Mouse (Mus musculus) liver, embryonic 16.5 days (tissue): Measurements from ENCODE around the gene Tnrc18. TPM values are rescaled to one million over a fixed set of nuclear protein-coding genes. Genes with fewer than 3 reads are reported as not detected.

ENCODE experiments used
- ATAC-seq: fragments of 200-750 bp; cut with Nextera tagmentation; 2 replicates; pipeline ENCODE4 v1.8.0; 2017; ENCODE audit warnings: low read depth, mild to moderate bottlenecking, moderate number of reproducible peaks, moderate library complexity
- H3K27ac ChIP-seq: fragments of 300-500 bp; sonication (generic); 2 replicates; pipeline ENCODE4 v1.5.1; 2014; ENCODE audit warnings: mild to moderate bottlenecking, low read length
- H3K27me3 ChIP-seq: fragments of 300-500 bp; sonication (generic); 2 replicates; pipeline ENCODE4 v1.6.1; 2014; ENCODE audit warnings: low read depth, low read length, mixed read lengths; ENCODE audit not compliant: control insufficient read depth, insufficient read depth
- H3K36me3 ChIP-seq: fragments of 300-500 bp; sonication (generic); 2 replicates; pipeline ENCODE4 v1.6.1; 2014; ENCODE audit warnings: mild to moderate bottlenecking; ENCODE audit not compliant: control insufficient read depth, insufficient read depth
- H3K4me1 ChIP-seq: fragments of 300-500 bp; sonication (generic); 2 replicates; pipeline ENCODE4 v1.6.1; 2014; ENCODE audit warnings: low read depth, low read length, mixed read lengths; ENCODE audit not compliant: control insufficient read depth
- H3K4me2 ChIP-seq: fragments of 300-500 bp; sonication (generic); 2 replicates; pipeline ENCODE4 v1.6.1; 2014; ENCODE audit warnings: low read depth, low read length, mixed read lengths
- H3K4me3 ChIP-seq: fragments of 300-500 bp; sonication (generic); 2 replicates; pipeline ENCODE4 v1.5.1; 2014; ENCODE audit warnings: low read depth, mild to moderate bottlenecking, low read length
- H3K9ac ChIP-seq: fragments of 300-500 bp; sonication (generic); 2 replicates; pipeline ENCODE4 v1.6.1; 2014; ENCODE audit warnings: low read depth, low read length
- H3K9me3 ChIP-seq: fragments of 300-500 bp; sonication (generic); replicated peaks from 2 replicates; pipeline ENCODE4 v1.6.1; 2016; ENCODE audit warnings: low read length; ENCODE audit not compliant: control insufficient read depth
- WGBS: fragments of 180-500 bp; shearing (Covaris S2); extraction: QIAGEN DNeasy Blood & Tissue Kit; methylation state at CpG from one replicate; pipeline ENCODE4 v1.1.7; 2014; ENCODE audit not compliant: insufficient replicate concordance; 5-methylcytosine and 5-hydroxymethylcytosine counted together
- polyA plus RNA-seq: library from polyadenylated mRNA; unstranded; fragments of >200 nt; fragmentation: Nextera tagmentation; extraction: Ambion mirVana; gene quantifications from 2 replicates; pipeline ENCODE4 v1.2.1, GENCODE M21; 2015

Gene Tnrc18
- polyA plus RNA-seq, 1 experiment from 2014 or later = 3.4 TPM

GRCm38 (mm10) chr5:142813722-142814111 lies 3.7 kb downstream of the Tnrc18 start:
- Histone ChIP-seq H3K4me1 (peaks cover 22% of the 10 kb centered on the region), H3K4me3 (peak overlapping the region; percentile 66), H3K9ac (peak overlapping the region; percentile 39; the same call in 1 of the 2 replicates), H3K27ac (no peak overlapping the region), H3K27me3 (peaks cover 81% of the 10 kb centered on the region), H3K4me2 (peak overlapping the region; percentile 68), H3K9me3 (no peaks in the 10 kb centered on the region), H3K36me3 (no peaks in the 10 kb centered on the region)
- ATAC-seq = no peak
- 6% methylated on average over 23 of the region's 23 CpGs for WGBS

GRCm38 (mm10) chr5:142812976-142813721 lies 4.3 kb downstream of the Tnrc18 start:
- H3K9ac ChIP-seq = peak overlapping the region; percentile 39; the same call in 1 of the 2 replicates
- no peak overlapping the region for H3K27ac ChIP-seq
- no peaks in the 10 kb centered on the region for H3K9me3 ChIP-seq
- WGBS = 29% methylated on average over 18 of the region's 18 CpGs
- peak overlapping the region; percentile 68 for H3K4me2 ChIP-seq
- H3K4me3 ChIP-seq = peak overlapping the region; percentile 66
- H3K27me3 ChIP-seq = peaks cover 76% of the 10 kb centered on the region
- peaks cover 22% of the 10 kb centered on the region for H3K4me1 ChIP-seq
- ATAC-seq = no peak
- no peaks in the 10 kb centered on the region for H3K36me3 ChIP-seq

- H3K4me3 ChIP-seq = no peak overlapping the region
- H3K9ac ChIP-seq = no peak overlapping the region
- H3K4me2 ChIP-seq = peak overlapping the region; percentile 68; the same call in 1 of the 2 replicates
- no peak for ATAC-seq
- no peak overlapping the region for H3K27ac ChIP-seq
- no peaks in the 10 kb centered on the region for H3K9me3 ChIP-seq
- peaks cover 22% of the 10 kb centered on the region for H3K4me1 ChIP-seq
- no peaks in the 10 kb centered on the region for H3K36me3 ChIP-seq
- 46% methylated on average over 8 of the region's 8 CpGs for WGBS
- H3K27me3 ChIP-seq = peaks cover 70% of the 10 kb centered on the region
Measured at GRCm38 (mm10) chr5:142812621-142812975, 4.9 kb downstream of the Tnrc18 start.

- H3K36me3 ChIP-seq = no peaks in the 10 kb centered on the region
- no peak overlapping the region for H3K27ac ChIP-seq
- H3K4me1 ChIP-seq = peaks cover 22% of the 10 kb centered on the region
- 52% methylated on average over 8 of the region's 8 CpGs for WGBS
- no peak overlapping the region for H3K4me2 ChIP-seq
- no peaks in the 10 kb centered on the region for H3K9me3 ChIP-seq
- no peak for ATAC-seq
- H3K9ac ChIP-seq = no peak overlapping the region
- no peak overlapping the region for H3K4me3 ChIP-seq
- H3K27me3 ChIP-seq = peaks cover 64% of the 10 kb centered on the region
Measured at GRCm38 (mm10) chr5:142811870-142812443, 5.5 kb downstream of the Tnrc18 start.

GRCm38 (mm10) chr5:142810710-142811599 lies 6.5 kb downstream of the Tnrc18 start:
- Histone ChIP-seq H3K4me1 (peaks cover 22% of the 10 kb centered on the region), H3K9me3 (no peaks in the 10 kb centered on the region), H3K4me2 (no peak overlapping the region), H3K27me3 (peaks cover 54% of the 10 kb centered on the region), H3K36me3 (no peaks in the 10 kb centered on the region), H3K9ac (no peak overlapping the region), H3K27ac (no peak overlapping the region), H3K4me3 (no peak overlapping the region)
- ATAC-seq = no peak
- WGBS = 60% methylated on average over 20 of the region's 20 CpGs

GRCm38 (mm10) chr5:142807661-142808060 lies 9.8 kb downstream of the Tnrc18 start:
- Histone ChIP-seq H3K9me3 (no peaks in the 10 kb centered on the region), H3K27me3 (peaks cover 21% of the 10 kb centered on the region), H3K4me2 (no peak overlapping the region), H3K4me1 (peaks cover 22% of the 10 kb centered on the region), H3K9ac (no peak overlapping the region), H3K4me3 (no peak overlapping the region), H3K27ac (no peak overlapping the region), H3K36me3 (no peaks in the 10 kb centered on the region)
- WGBS = 80% methylated on average over 7 of the region's 7 CpGs
- ATAC-seq = no peak

GRCm38 (mm10) chr5:142803746-142804145 lies 13.7 kb downstream of the Tnrc18 start:
- WGBS = 83% methylated on average over 1 of the region's 1 CpGs
- Histone ChIP-seq H3K36me3 (no peaks in the 10 kb centered on the region), H3K4me2 (no peak overlapping the region), H3K9ac (no peak overlapping the region), H3K4me1 (peaks cover 44% of the 10 kb centered on the region), H3K27me3 (no peaks in the 10 kb centered on the region), H3K4me3 (no peak overlapping the region), H3K27ac (no peak overlapping the region), H3K9me3 (no peaks in the 10 kb centered on the region)
- ATAC-seq = no peak

- H3K4me1 ChIP-seq = peaks cover 44% of the 10 kb centered on the region
- peak overlapping the region; percentile 60; the same call in 1 of the 2 replicates for H3K27ac ChIP-seq
- H3K4me2 ChIP-seq = peak overlapping the region; percentile 46; the same call in 1 of the 2 replicates
- no peaks in the 10 kb centered on the region for H3K36me3 ChIP-seq
- no peak overlapping the region; the same call in 1 of the 2 replicates for H3K9ac ChIP-seq
- no peaks in the 10 kb centered on the region for H3K27me3 ChIP-seq
- H3K4me3 ChIP-seq = no peak overlapping the region
- ATAC-seq = peak; percentile 66
- 61% methylated on average over 4 of the region's 4 CpGs for WGBS
- no peaks in the 10 kb centered on the region for H3K9me3 ChIP-seq
Measured at GRCm38 (mm10) chr5:142802884-142803283, 14.6 kb downstream of the Tnrc18 start.
